Mouse (Mus musculus) small intestine, adult 2 months (tissue): ENCODE data around the gene Fgd2. TPM values are rescaled to one million over a fixed set of nuclear protein-coding genes. Genes with fewer than 3 reads are reported as not detected.
A peak's percentile ranks its signal among the peaks of the same experiment; 100 is the strongest.
"Not testable (repeated sequence)": the region's sequence is repeated elsewhere in the genome, so short reads cannot be mapped to it uniquely, and the experiment has no call there.

Experiments used
- H3K27ac ChIP-seq: fragments of 200-500 bp; 2 replicates; pipeline ENCODE4 v1.5.1; 2012; ENCODE audit warnings: low read depth, low read length, control low read depth, inconsistent platforms; ENCODE audit not compliant: insufficient read depth
- H3K27me3 ChIP-seq: fragments of 200-500 bp; 2 replicates; pipeline ENCODE4 v1.6.1; 2012; ENCODE audit warnings: mild to moderate bottlenecking, moderate library complexity, low read length, inconsistent platforms; ENCODE audit not compliant: control insufficient read depth, insufficient read depth
- H3K36me3 ChIP-seq: fragments of 200-500 bp; 2 replicates; pipeline ENCODE4 v1.6.1; 2012; ENCODE audit warnings: mild to moderate bottlenecking, low read length, control low read depth, inconsistent platforms; ENCODE audit not compliant: control insufficient read depth, insufficient read depth
- H3K4me1 ChIP-seq: fragments of 200-500 bp; 2 replicates; pipeline ENCODE4 v1.6.1; 2012; ENCODE audit warnings: low read length, inconsistent platforms, mixed read lengths; ENCODE audit not compliant: control insufficient read depth, insufficient read depth, insufficient read length
- H3K4me3 ChIP-seq: fragments of 200-500 bp; 2 replicates; pipeline ENCODE4 v1.5.1; 2012; ENCODE audit warnings: low read depth, mild to moderate bottlenecking, control low read depth, inconsistent platforms, low read length, moderate library complexity
- CTCF ChIP-seq: fragments of 200-500 bp; IDR thresholded peaks from 2 replicates; pipeline ENCODE4 v1.5.1; 2012; ENCODE audit warnings: low read depth, mild to moderate bottlenecking, control low read depth, inconsistent platforms, low read length, moderate library complexity, mixed read lengths; ENCODE audit not compliant: insufficient replicate concordance, insufficient read length; ENCODE audit errors: extremely low read depth
- POLR2A ChIP-seq: fragments of 200-500 bp; IDR thresholded peaks from 2 replicates; pipeline ENCODE4 v1.6.1; 2012; ENCODE audit warnings: low read depth, mild to moderate bottlenecking, control low read depth, inconsistent platforms, low read length, moderate library complexity
- WGBS: fragments of 180-500 bp; shearing (Covaris S2); methylation state at CpG from one replicate; pipeline ENCODE4 v1.1.7; 2018; 5-methylcytosine and 5-hydroxymethylcytosine counted together
- polyA plus RNA-seq: library from polyadenylated mRNA; depleted of rRNA; stranded (reverse); fragments of >200 nt; gene quantifications from 2 replicates; pipeline ENCODE4 v1.2.3, GENCODE M21; 2012

Gene Fgd2
- polyA plus RNA-seq, 1 experiment = 16.3 TPM

- Histone ChIP-seq H3K4me3 (no peak overlapping the region), H3K4me1 (peaks cover 18% of the 10 kb centered on the region), H3K36me3 (peaks cover 8% of the 10 kb centered on the region), H3K27ac (no peak overlapping the region), H3K27me3 (no peaks in the 10 kb centered on the region)
- WGBS = 94% methylated on average over 12 of the region's 12 CpGs
- TF ChIP-seq POLR2A (no peak), CTCF (no peak)
Measured at GRCm38 (mm10) chr17:29345272-29345671, 15.4 kb upstream of the Fgd2 start.

GRCm38 (mm10) chr17:29346496-29347125, 14.1 kb upstream of the Fgd2 start:
- peak overlapping the region; percentile 87 for H3K4me3 ChIP-seq
- WGBS = 6% methylated on average over 11 of the region's 11 CpGs
- no peak overlapping the region for H3K27ac ChIP-seq
- TF ChIP-seq CTCF (no peak), POLR2A (no peak)
- peaks cover 6% of the 10 kb centered on the region for H3K36me3 ChIP-seq
- peaks cover 18% of the 10 kb centered on the region for H3K4me1 ChIP-seq
- H3K27me3 ChIP-seq = no peaks in the 10 kb centered on the region

- Histone ChIP-seq H3K4me3 (peak overlapping the region; percentile 87), H3K27me3 (no peaks in the 10 kb centered on the region), H3K36me3 (peaks cover 6% of the 10 kb centered on the region), H3K27ac (no peak overlapping the region), H3K4me1 (peaks cover 18% of the 10 kb centered on the region)
- no peak for TF ChIP-seq POLR2A
- 2% methylated on average over 43 of the region's 45 CpGs for WGBS
Measured at GRCm38 (mm10) chr17:29347126-29347644, 13.5 kb upstream of the Fgd2 start.

GRCm38 (mm10) chr17:29347645-29348256, 13.0 kb upstream of the Fgd2 start, which contains the start of gene Mtch1:
Gene Mtch1 (minus strand): TSS chr17:29347934.
- peak within 1 kb of the TSS; percentile 87 for H3K4me3 ChIP-seq
- peaks cover 18% of the 10 kb centered on the region for H3K4me1 ChIP-seq
- H3K27me3 ChIP-seq = no peaks in the 10 kb centered on the region
- H3K36me3 ChIP-seq = peaks cover 6% of the 10 kb centered on the region
- H3K27ac ChIP-seq = peak within 1 kb of the TSS; percentile 80
- TF ChIP-seq CTCF = no peak
- TF ChIP-seq POLR2A = peak; percentile 77
- WGBS = under 1% methylated on average over 53 of the region's 53 CpGs

- Histone ChIP-seq H3K4me3 (no peak overlapping the region), H3K27me3 (no peaks in the 10 kb centered on the region), H3K27ac (no peak overlapping the region), H3K36me3 (peaks cover 3% of the 10 kb centered on the region; the same call in 1 of the 2 replicates), H3K4me1 (peaks cover 18% of the 10 kb centered on the region; the same call in 1 of the 2 replicates)
- TF ChIP-seq CTCF = no peak
- no peak for TF ChIP-seq POLR2A
- 50% methylated on average over 2 of the region's 2 CpGs for WGBS
Measured at GRCm38 (mm10) chr17:29348996-29349395, 11.7 kb upstream of the Fgd2 start.

GRCm38 (mm10) chr17:29351056-29351455, 9.7 kb upstream of the Fgd2 start:
- H3K36me3 ChIP-seq, H3K27ac ChIP-seq, H3K27me3 ChIP-seq, H3K4me3 ChIP-seq: not testable (repeated sequence)
- peaks cover 23% of the 10 kb centered on the region; the same call in 1 of the 2 replicates for H3K4me1 ChIP-seq
- 89% methylated on average over 5 of the region's 5 CpGs for WGBS

- Histone ChIP-seq H3K4me3 (no peak overlapping the region), H3K36me3 (no peaks in the 10 kb centered on the region), H3K27ac (peak overlapping the region; percentile 63; the same call in 1 of the 2 replicates), H3K4me1 (peaks cover 13% of the 10 kb centered on the region), H3K27me3 (no peaks in the 10 kb centered on the region)
- WGBS = 23% methylated on average over 5 of the region's 5 CpGs
- no peak for TF ChIP-seq POLR2A
- TF ChIP-seq CTCF = no peak
Measured at GRCm38 (mm10) chr17:29355461-29355840, 5.3 kb upstream of the Fgd2 start.

GRCm38 (mm10) chr17:29355841-29356478, 4.8 kb upstream of the Fgd2 start:
- WGBS = 12% methylated on average over 17 of the region's 17 CpGs
- TF ChIP-seq POLR2A = no peak
- no peak for TF ChIP-seq CTCF
- Histone ChIP-seq H3K4me3 (peak overlapping the region; percentile 28), H3K36me3 (no peaks in the 10 kb centered on the region), H3K4me1 (peaks cover 13% of the 10 kb centered on the region), H3K27me3 (no peaks in the 10 kb centered on the region), H3K27ac (peak overlapping the region; percentile 63)
